Mouse (Mus musculus) heart, embryonic 13.5 days (tissue): ENCODE measurements around the gene Fbrsl1. TPM values are rescaled to one million over a fixed set of nuclear protein-coding genes. Genes with fewer than 3 reads are reported as not detected.
A peak's percentile ranks its signal among the peaks of the same experiment; 100 is the strongest.

Source experiments
- ATAC-seq: fragments of 200-750 bp; cut with Nextera tagmentation; 2 replicates; pipeline ENCODE4 v1.8.0; 2017; ENCODE audit warnings: moderate TSS enrichment; ENCODE audit not compliant: insufficient number of reproducible peaks, low FRiP score, low TSS enrichment; ENCODE audit errors: extremely low read depth
- H3K27ac ChIP-seq: fragments of 300-500 bp; sonication (generic); replicated peaks from 2 replicates; pipeline ENCODE4 v1.5.1; 2015; ENCODE audit warnings: moderate library complexity, mild to moderate bottlenecking, inconsistent platforms
- H3K27me3 ChIP-seq: fragments of 300-500 bp; sonication (generic); replicated peaks from 2 replicates; pipeline ENCODE4 v1.6.1; 2015; ENCODE audit warnings: mild to moderate bottlenecking, inconsistent platforms
- H3K36me3 ChIP-seq: fragments of 300-500 bp; sonication (generic); 2 replicates; pipeline ENCODE4 v1.6.1; 2015; ENCODE audit warnings: mild to moderate bottlenecking, inconsistent platforms
- H3K4me1 ChIP-seq: fragments of 300-500 bp; sonication (generic); 2 replicates; pipeline ENCODE4 v1.6.1; 2015; ENCODE audit warnings: inconsistent platforms
- H3K4me2 ChIP-seq: fragments of 300-500 bp; sonication (generic); 2 replicates; pipeline ENCODE4 v1.6.1; 2015; ENCODE audit warnings: inconsistent platforms, mild to moderate bottlenecking, moderate library complexity
- H3K4me3 ChIP-seq: fragments of 300-500 bp; sonication (generic); 2 replicates; pipeline ENCODE4 v1.5.1; 2015; ENCODE audit warnings: moderate library complexity, mild to moderate bottlenecking, inconsistent platforms
- H3K9ac ChIP-seq: fragments of 300-500 bp; sonication (generic); 2 replicates; pipeline ENCODE4 v1.6.1; 2015; ENCODE audit warnings: inconsistent platforms, mild to moderate bottlenecking, moderate library complexity
- H3K9me3 ChIP-seq: fragments of 300-500 bp; sonication (generic); 2 replicates; pipeline ENCODE4 v1.6.1; 2016; ENCODE audit warnings: inconsistent platforms
- WGBS: fragments of 180-500 bp; shearing (Covaris S2); methylation state at CpG from one replicate; pipeline ENCODE4 v1.1.7; 2015; ENCODE audit warnings: mixed read lengths; 5-methylcytosine and 5-hydroxymethylcytosine counted together
- polyA plus RNA-seq: library from polyadenylated mRNA; unstranded; fragments of >200 nt; fragmentation: Nextera tagmentation; extraction: Ambion mirVana; gene quantifications from 2 replicates; pipeline ENCODE4 v1.2.1, GENCODE M21; 2015

The Fbrsl1 gene
- polyA plus RNA-seq, result 6.2 and 7.0 TPM in 2 replicates

DNA sequence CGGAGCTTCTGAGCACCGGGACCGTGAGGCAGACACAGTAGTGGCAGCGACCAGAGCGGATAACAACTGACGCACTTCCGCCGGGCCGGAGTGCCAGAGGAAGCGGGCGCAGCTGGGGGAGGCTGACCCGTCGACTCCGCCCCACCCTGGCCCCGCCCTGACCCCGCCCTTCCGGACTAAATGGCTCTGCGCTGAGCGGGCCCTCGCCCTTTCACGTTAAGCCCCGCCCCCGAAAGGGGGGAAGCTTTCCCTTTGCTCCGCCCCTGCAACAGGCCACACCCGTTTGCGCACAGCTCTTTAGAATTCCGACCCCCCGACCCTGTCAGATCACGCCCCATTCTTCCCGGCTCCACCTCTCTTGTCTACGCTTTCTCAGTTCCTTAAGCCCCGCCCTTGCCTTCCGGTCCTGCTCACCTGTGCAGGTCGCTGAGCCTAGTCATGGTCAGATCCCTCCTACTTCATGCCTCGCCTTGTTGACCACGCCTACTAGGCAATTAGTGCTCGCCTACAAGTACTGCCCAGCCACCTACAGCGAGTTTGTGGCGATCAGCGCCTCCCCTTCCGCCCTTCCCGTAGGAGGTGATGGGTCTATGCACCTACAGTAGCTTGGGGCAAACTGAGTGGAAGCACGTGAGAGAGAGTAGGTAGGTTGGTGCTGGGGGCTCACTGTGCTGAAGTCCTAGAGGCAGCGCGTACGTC is at the start of gene Fbrsl1:
Fbrsl1 (minus strand) TSS at position 68 of the 699 bp plus-strand sequence.
- H3K36me3 ChIP-seq, result no peaks in the 10 kb centered on the region
- peak within 1 kb of the TSS; percentile 98 for H3K4me3 ChIP-seq
- peaks cover 35% of the 10 kb centered on the region for H3K4me1 ChIP-seq
- under 1% methylated on average over 42 of the region's 46 CpGs for WGBS
- H3K4me2 ChIP-seq, result peak within 1 kb of the TSS; percentile 98
- ATAC-seq, result peak; percentile 92
- H3K27me3 ChIP-seq, result peaks cover 28% of the 10 kb centered on the region
- H3K9ac ChIP-seq, result peak within 1 kb of the TSS; percentile 98
- no peaks in the 10 kb centered on the region for H3K9me3 ChIP-seq
- peak within 1 kb of the TSS; percentile 81 for H3K27ac ChIP-seq

DNA sequence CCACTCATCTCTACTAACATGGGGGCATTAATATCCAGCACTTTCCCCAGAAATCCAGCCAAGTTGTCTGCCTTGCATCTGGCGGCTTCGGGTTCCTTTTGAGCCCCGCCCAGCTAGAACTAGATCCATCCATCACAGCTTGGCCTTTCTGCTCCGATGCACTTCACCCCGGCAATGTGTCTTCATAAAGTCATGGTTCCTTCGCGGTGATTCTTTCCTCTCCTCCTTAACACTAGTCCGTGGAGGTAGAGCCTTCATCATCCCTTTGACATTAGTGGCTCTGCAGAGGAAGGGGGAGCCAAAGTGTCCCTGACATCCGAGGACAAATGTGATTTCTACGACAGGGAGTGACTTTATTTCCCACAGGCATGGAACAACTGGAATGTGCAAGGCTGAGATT is 49.8 kb upstream of the Fbrsl1 start:
- Histone ChIP-seq H3K9ac (no peak overlapping the region), H3K27ac (no peak overlapping the region), H3K9me3 (no peaks in the 10 kb centered on the region), H3K4me2 (no peak overlapping the region), H3K27me3 (peaks cover 60% of the 10 kb centered on the region), H3K36me3 (no peaks in the 10 kb centered on the region), H3K4me1 (no peaks in the 10 kb centered on the region), H3K4me3 (no peak overlapping the region)
- WGBS, result 70% methylated on average over 10 of the region's 10 CpGs
- no peak for ATAC-seq

- no peak for ATAC-seq
- H3K27ac ChIP-seq, result no peak overlapping the region
- H3K9ac ChIP-seq, result no peak overlapping the region
- H3K4me2 ChIP-seq, result no peak overlapping the region
- 51% methylated on average over 5 of the region's 5 CpGs for WGBS
- no peak overlapping the region for H3K4me3 ChIP-seq
- peaks cover 60% of the 10 kb centered on the region for H3K27me3 ChIP-seq
- H3K36me3 ChIP-seq, result no peaks in the 10 kb centered on the region
- H3K9me3 ChIP-seq, result no peaks in the 10 kb centered on the region
- H3K4me1 ChIP-seq, result no peaks in the 10 kb centered on the region
These were observed 49.3 kb upstream of the Fbrsl1 start for GRCm38 (mm10) chr5:110497556-110497955.

GRCm38 (mm10) chr5:110495051-110495450 is 46.7 kb upstream of the Fbrsl1 start:
- H3K9ac ChIP-seq, result no peak overlapping the region
- 89% methylated on average over 6 of the region's 6 CpGs for WGBS
- no peak overlapping the region for H3K4me3 ChIP-seq
- no peaks in the 10 kb centered on the region for H3K9me3 ChIP-seq
- H3K4me1 ChIP-seq, result no peaks in the 10 kb centered on the region
- ATAC-seq, result no peak
- H3K4me2 ChIP-seq, result no peak overlapping the region
- H3K36me3 ChIP-seq, result no peaks in the 10 kb centered on the region
- peaks cover 54% of the 10 kb centered on the region for H3K27me3 ChIP-seq
- no peak overlapping the region for H3K27ac ChIP-seq

DNA sequence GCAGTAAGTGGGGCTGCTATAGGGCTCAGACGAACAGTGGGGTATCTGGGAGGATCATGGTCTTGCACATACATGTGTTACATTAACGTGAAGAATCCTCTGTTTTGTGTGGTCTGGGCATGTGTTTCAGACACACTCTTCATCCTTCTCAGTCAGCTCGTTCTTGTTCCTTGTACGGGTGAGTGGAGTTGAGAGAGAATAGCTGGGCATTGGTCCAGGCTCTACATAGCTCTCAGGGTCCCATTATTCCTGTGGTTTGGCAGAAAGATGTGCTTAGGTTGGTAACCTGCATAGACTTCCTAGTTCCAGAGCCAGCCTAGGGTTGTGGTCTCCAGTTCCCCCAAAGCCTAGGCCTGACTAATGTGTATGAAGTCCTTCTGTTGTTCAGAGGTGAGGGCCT is 46.1 kb upstream of the Fbrsl1 start:
- WGBS, result 62% methylated on average over 4 of the region's 4 CpGs
- Histone ChIP-seq H3K4me3 (no peak overlapping the region), H3K4me2 (no peak overlapping the region), H3K9ac (no peak overlapping the region), H3K27me3 (peaks cover 53% of the 10 kb centered on the region), H3K27ac (no peak overlapping the region), H3K4me1 (no peaks in the 10 kb centered on the region), H3K9me3 (no peaks in the 10 kb centered on the region), H3K36me3 (no peaks in the 10 kb centered on the region)
- ATAC-seq, result no peak

- no peak overlapping the region for H3K9ac ChIP-seq
- H3K36me3 ChIP-seq, result no peaks in the 10 kb centered on the region
- H3K4me2 ChIP-seq, result no peak overlapping the region
- no peak overlapping the region for H3K4me3 ChIP-seq
- 2% methylated on average over 4 of the region's 4 CpGs for WGBS
- no peak overlapping the region for H3K27ac ChIP-seq
- H3K27me3 ChIP-seq, result peaks cover 53% of the 10 kb centered on the region
- H3K4me1 ChIP-seq, result no peaks in the 10 kb centered on the region
- no peak for ATAC-seq
- no peaks in the 10 kb centered on the region for H3K9me3 ChIP-seq
These were observed 45.5 kb upstream of the Fbrsl1 start for GRCm38 (mm10) chr5:110493785-110494184.

DNA sequence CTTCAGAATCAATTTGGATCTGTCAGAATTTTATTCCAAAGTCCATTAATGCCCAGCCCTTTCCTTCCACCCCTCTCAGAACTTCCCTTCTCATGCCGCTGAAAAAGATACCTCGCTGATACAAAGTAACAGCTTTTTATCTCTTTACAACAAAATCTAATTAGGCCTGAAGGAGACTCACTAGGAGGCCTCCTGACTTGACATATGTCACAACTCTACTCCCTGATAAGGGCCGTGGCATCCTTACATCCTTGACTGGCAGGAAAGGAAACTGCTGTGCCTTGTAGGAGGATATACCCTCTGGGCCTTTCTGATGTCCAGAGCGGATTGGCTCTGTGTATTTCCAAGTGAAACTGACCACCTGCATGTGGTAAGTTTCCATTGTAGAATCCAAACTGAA is 41.3 kb upstream of the Fbrsl1 start:
- Histone ChIP-seq H3K36me3 (no peaks in the 10 kb centered on the region), H3K27me3 (peaks cover 60% of the 10 kb centered on the region), H3K9ac (no peak overlapping the region), H3K4me2 (no peak overlapping the region), H3K9me3 (no peaks in the 10 kb centered on the region), H3K27ac (no peak overlapping the region), H3K4me1 (no peaks in the 10 kb centered on the region), H3K4me3 (no peak overlapping the region)
- WGBS, result 9% methylated on average over 4 of the region's 4 CpGs
- no peak for ATAC-seq

- peaks cover 75% of the 10 kb centered on the region for H3K27me3 ChIP-seq
- no peaks in the 10 kb centered on the region for H3K4me1 ChIP-seq
- H3K4me2 ChIP-seq, result no peak overlapping the region
- WGBS, result 31% methylated on average over 1 of the region's 1 CpGs
- no peak overlapping the region for H3K27ac ChIP-seq
- no peak overlapping the region for H3K4me3 ChIP-seq
- no peaks in the 10 kb centered on the region for H3K9me3 ChIP-seq
- ATAC-seq, result no peak
- no peaks in the 10 kb centered on the region for H3K36me3 ChIP-seq
- H3K9ac ChIP-seq, result no peak overlapping the region
These were observed 39.6 kb upstream of the Fbrsl1 start for GRCm38 (mm10) chr5:110487943-110488342.

GRCm38 (mm10) chr5:110486674-110487334 is 38.5 kb upstream of the Fbrsl1 start:
- Histone ChIP-seq H3K27ac (no peak overlapping the region), H3K9me3 (no peaks in the 10 kb centered on the region), H3K27me3 (peaks cover 81% of the 10 kb centered on the region), H3K4me3 (no peak overlapping the region), H3K36me3 (no peaks in the 10 kb centered on the region), H3K4me2 (no peak overlapping the region), H3K4me1 (no peaks in the 10 kb centered on the region), H3K9ac (no peak overlapping the region)
- WGBS, result 50% methylated on average over 5 of the region's 5 CpGs
- no peak for ATAC-seq

GRCm38 (mm10) chr5:110484711-110485110 is 36.4 kb upstream of the Fbrsl1 start:
- WGBS, result 68% methylated on average over 3 of the region's 3 CpGs
- H3K4me3 ChIP-seq, result no peak overlapping the region
- no peak overlapping the region for H3K27ac ChIP-seq
- H3K36me3 ChIP-seq, result no peaks in the 10 kb centered on the region
- no peak overlapping the region for H3K9ac ChIP-seq
- no peak overlapping the region for H3K4me2 ChIP-seq
- no peak for ATAC-seq
- H3K9me3 ChIP-seq, result no peaks in the 10 kb centered on the region
- peaks cover 92% of the 10 kb centered on the region for H3K27me3 ChIP-seq
- peaks cover 4% of the 10 kb centered on the region; the same call in 1 of the 2 replicates for H3K4me1 ChIP-seq

GRCm38 (mm10) chr5:110479228-110479627 is 30.9 kb upstream of the Fbrsl1 start:
- Histone ChIP-seq H3K4me2 (no peak overlapping the region), H3K27ac (no peak overlapping the region), H3K27me3 (peaks cover 75% of the 10 kb centered on the region), H3K4me3 (no peak overlapping the region), H3K9ac (no peak overlapping the region), H3K36me3 (no peaks in the 10 kb centered on the region), H3K9me3 (no peaks in the 10 kb centered on the region), H3K4me1 (peaks cover 4% of the 10 kb centered on the region; the same call in 1 of the 2 replicates)
- ATAC-seq, result no peak
- WGBS, result 49% methylated on average over 8 of the region's 8 CpGs

GRCm38 (mm10) chr5:110474156-110474555 is 25.9 kb upstream of the Fbrsl1 start:
- Histone ChIP-seq H3K4me3 (no peak overlapping the region), H3K36me3 (no peaks in the 10 kb centered on the region), H3K4me2 (no peak overlapping the region), H3K9ac (no peak overlapping the region), H3K9me3 (no peaks in the 10 kb centered on the region), H3K27ac (no peak overlapping the region), H3K27me3 (peaks cover 59% of the 10 kb centered on the region), H3K4me1 (no peaks in the 10 kb centered on the region)
- WGBS, result 62% methylated on average over 11 of the region's 11 CpGs
- no peak for ATAC-seq
